Mouse (Mus musculus): ENCODE measurements around the gene Nfia.
A peak's percentile ranks its signal among the peaks of the same experiment; 100 is the strongest.

Nfia gene

DNA sequence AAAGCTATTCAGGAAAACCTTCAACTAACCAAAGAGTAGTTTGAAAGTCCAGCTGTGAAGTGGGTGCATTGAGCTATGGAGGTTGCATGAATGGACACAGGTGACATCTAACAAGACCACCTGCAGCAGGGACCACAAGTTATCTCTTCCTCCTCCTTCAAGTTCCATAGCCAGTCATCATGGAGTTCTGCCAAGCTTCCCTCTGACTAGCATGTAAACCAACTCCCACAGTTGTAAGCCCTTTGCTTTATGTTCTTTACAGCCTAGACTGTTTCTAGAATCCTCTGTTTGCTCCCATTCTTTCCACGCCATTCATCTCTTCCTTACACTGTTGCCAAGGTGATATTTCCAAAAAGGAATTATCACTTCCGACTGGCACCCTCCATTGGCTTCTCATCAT is 141.8 kb downstream of the Nfia start:
- no peak for DNase-seq

DNA sequence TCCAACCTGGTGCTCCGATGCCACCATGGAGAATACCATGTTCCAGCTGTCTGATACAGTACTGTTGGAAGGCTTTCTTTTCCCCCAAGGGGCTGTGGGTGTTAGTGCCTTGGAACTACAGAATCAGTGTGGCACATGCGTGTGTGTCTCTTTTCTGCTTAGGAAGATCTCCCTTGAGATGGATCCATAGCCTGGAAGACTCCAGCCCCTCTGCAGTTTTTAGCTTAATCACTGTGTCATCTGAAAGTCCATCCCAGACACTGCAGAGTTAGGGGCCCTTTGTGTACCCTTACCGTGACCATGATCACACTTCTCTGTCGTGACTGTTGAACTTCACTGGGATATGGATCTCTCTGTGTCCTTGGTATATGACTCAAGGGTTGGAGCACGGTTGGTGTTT is 142.2 kb downstream of the Nfia start:
- DNase-seq, result no peak

DNA sequence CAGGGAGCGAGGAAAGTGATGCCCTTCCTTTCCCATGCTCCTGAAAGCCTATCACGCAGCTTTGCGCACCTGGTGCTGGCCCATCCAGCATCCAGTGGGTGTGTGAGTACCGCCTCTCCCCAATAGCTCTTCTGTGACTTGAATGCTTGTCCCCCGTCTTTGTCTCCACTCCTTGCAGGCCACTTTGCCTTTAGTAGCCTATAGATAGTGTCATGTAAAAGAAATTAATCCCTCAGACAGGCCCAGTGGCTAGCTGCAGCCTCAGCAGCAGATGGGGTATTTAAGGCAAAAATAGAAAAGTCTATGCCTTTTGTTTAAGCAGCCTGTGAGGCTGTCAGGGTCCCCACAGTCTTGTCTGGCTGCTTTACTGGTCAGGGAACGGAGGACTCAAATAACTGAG is 145.0 kb downstream of the Nfia start:
- DNase-seq, result no peak

DNA sequence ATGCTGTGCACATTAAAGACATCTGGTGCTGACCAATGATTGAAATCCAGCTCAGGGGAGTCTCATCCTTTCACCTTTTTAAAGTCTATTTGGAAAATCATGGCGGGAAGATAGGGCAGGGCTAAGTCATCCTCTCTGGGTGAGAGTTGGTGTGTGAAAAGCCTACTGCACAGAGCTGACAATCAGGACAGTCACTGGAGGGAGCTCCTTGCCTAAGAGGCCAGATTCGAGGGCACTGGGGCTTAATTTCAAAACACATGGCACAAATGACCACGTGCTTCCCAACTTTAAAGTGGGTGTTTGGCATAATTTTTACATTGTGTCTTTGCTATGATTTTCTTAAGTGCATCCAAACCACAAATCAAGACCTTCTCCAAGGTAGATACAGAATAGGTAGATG is 146.1 kb downstream of the Nfia start:
- DNase-seq, result no peak

DNA sequence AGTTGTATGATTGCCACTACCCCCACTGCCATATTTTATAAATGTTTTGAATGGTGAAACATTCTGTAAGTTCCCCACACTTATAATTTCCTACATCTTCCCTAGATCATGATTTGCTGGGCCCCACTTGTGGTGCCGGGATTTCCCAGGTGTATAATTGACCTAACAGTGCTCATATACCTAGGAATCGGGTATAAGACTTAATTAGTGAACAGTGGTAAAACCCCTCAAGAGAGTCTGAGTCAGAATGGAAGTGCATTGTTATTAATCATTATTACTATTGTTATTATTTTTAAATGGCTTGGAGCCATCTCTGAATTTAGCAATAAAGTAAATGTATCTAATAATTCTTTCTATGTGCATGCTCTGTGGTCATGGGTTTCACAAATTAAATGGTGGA is 147.2 kb downstream of the Nfia start:
- no peak for DNase-seq

DNA sequence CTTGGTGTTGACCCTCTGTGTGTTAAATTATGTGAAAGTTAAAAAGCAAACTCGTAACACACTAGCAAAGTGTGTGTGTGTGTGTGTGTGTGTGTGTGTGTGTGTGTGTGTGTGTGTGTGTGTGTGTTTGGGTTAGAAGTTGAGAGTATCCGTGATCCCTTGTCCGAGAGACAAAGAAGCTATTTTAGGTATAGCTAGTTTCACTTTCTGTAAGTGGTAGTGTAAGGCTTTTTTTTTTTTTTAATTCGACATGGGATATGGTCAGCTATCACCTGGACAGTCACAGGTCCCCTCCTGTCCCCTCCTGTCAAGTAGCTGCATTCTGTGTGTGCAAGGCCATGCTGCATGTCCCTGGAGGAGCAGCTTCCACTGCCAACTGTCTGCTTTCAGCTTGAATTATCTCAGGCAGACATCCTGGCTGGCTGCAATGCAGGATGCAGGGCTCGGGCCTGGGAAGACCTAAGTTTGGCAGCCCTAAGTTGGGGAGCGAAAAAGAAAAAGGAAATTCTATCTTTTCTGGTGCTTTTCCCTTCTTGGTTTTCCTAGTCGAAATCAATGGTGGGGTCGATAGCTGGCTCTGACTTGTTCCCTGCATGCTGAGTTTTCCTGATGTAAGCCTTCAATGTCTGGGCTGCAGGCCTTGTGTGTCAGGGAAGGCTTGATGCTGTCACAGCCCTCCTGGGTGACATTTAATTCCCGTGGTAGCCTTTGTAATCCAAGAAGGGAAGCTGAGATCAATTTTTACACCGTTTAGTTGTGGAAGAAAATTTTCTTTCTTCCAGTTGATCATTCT is 147.9 kb downstream of the Nfia start:
- DNase-seq, result peak; percentile 29 to 43

DNA sequence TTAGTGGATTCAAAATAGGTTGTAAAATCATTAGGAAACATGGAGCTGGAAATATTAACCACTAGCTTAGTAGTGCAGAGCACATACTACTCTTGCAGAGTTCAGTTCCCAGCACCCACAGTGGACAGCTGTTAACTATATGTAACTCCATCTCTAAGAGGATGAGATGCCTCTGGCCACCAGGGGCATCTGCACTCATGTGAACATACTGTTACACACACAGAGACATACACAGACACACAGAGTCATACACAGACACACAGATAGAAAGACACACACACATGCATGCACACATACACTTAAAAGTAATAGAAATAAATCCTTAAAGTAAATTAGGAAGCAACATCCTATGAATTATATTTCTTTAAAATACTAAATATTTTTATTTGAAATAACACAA is 149.1 kb downstream of the Nfia start:
- DNase-seq, result no peak

DNA sequence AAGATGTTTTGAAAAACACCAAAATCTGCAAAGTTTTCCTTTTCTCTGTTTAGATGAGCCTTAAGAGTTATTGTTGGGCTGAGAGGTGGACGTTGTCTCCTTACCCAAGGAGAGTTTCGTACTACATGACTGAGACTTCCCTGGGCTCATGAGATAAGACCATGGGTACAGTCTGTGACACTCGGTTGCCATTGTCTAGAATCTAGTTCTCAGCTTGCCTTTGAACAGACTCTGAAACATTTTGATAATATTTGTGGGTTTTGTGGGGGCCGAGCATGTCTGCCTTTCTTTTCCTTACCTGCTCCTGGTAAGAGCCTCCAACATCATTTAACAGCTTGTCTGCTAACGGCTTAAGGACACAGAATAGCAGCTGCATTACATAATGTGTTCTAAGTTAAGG is 150.7 kb downstream of the Nfia start:
- DNase-seq, result no peak

DNA sequence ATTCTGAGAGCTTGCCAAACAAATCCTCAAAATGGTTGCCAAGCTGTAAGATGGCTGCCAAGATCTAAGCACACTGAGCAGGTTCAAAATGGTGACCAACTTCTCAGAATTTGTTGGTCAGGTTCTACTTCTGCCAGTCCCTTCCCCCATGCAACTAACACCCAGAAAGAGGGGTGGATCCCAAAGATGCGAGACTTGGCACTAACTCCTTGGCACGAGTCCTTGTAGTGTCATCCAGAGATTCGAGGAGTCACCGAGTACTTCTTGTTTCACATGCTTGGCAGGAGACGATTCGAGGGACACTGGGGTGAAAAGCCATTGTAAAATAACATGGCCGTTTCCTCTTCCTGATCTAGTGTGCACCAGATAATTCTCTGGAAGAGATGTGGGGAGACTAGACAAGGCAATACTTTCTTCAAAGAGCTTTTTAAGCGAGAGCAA is 151.4 kb downstream of the Nfia start:
- peak; percentile 55 to 73 for DNase-seq

DNA sequence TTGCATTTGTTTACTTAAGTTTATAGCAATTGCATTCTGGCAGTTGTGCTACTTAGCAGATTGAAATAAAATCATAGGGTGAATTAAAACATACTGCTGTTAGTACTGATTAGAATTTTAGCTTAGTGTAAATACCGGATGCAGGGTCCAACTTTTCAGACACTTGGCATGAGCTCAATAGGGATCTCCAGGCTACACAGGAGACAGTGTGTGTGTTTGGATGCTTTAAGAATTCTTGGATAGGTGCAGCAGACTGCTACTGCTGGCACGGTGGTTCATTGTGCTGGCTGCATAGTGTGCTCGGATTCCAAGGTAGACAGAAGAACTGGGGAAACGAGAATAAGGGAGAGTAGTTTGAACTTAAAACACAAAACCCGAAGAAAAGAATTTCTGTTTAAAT is 151.9 kb downstream of the Nfia start:
- peak in 1 of 2 experiments; percentile 24 for DNase-seq

DNA sequence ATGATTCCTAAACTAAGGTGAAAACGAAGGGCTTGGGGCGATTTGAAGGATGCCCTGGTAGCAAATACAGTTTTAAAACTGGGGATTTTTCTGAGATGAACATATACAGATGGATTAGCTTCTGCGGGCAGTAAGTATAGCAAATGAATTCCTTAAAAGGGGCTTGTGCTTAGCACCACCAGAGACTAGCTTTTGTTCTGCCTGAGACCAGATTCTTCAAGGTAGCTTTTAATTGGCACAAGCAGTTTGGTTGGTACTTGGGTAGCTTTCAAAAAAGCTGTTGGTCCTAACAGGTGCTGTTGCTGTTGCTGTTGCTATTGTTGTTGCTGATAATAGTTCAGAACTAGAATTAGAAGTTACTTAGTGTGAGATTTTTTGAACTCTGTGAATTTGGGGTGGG is 152.3 kb downstream of the Nfia start:
- no peak for DNase-seq

DNA sequence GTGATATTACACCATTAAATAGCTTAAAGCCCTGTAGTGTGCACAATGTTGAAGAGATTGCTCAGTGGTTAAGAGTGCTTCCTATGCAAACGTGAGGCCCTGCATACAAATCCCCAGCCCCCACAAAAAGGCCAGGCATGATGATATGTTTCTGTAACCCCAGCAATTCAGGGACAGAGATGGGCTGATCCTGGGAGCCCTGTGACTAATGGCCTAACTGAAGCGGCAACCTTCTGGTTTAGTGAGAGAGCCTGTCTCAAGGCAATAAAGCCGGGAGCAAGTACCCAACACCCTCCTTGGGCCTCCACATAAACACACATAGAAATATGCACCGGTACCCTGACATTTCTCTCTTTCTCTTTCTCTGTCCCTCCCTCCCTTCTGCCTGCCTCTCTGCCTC is 153.1 kb downstream of the Nfia start:
- no peak for DNase-seq

DNA sequence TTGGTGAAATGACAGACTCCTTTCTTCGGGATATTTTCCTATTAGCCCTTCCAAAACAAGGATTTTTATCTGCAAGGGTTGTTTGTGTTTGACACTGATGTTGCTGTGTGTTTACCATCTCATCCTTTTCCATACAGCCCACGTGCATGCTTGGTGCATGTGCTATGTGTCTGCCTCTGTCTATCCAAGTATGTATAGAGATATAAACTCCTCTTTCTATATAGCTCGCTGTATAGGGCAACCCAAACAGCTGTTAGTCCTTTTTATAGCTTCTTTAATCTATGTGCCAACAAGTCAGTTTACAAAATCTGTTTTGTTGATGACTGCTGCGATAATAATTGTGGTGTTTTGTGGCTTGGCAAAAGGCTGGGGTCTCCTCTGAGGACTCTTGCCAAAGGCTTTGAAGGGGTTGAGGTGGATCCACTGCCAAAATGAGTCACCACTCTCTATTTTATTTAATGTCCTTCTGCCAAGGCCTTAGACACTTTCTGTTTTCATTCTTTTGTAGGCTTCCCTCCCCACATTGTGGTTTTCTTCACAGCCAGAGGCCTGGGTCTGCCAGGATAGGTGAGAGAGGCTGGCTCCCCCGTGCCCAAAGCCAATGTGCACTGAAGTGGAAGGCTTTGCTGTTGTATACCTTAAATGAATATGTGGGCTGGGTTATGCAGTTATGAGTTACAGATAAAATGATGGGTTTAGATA is 154.2 kb downstream of the Nfia start:
- DNase-seq, result peak in 1 of 2 experiments; percentile 32

DNA sequence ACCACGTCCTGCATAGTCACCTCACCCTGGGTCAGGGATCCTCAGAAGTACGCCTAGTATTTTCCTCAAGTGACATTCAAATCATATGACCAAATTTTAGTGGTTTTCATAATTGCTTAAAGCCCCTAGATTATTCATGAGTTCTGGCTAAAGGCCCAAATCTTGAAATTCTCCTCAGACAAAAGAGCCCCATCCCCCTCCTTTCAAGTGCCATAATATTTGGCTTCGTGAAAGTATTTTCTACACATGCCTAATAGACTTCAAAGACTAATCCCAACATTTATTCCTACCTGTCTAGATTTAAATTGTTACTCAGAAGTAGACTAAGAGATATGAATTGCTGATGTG is 154.7 kb downstream of the Nfia start:
- DNase-seq, result no peak

DNA sequence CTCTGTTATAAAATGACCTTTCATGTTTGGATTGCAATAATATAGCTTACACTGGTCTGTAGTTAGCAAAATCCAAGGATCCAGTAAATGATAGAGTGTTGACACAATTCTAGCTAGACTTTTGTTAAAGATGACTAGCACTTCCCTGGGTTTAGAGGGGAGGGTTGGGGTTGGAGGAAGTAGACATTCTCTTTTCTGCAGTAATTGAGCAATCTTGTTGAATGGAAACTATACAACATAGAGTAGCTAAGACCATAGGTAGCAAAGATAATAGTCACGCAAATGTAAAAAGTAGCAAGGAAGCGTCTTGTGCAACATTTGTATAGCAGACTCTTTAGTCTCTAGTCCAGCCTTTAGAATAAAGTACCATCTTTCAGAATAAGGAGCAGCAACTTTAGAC is 163.8 kb downstream of the Nfia start:
- no peak for DNase-seq

DNA sequence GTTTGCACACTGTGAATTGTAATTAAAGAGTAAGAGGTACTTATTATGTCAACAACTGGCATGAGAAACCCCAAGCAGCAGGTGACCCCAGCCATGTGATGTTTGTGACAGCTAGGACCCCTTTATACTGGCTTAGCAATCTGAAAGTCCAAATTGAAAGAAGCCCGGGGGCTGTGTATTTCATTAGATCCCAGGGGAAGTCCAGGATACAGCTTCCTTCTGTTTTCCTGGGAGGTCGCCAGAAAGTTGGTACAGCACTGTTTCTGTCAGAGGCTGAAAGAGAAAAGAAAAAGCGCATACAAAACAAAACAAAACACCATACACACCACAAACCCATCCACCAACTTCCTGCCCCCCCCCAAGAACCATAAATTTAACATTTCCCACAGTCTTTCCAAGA is 164.4 kb downstream of the Nfia start:
- DNase-seq, result no peak

DNA sequence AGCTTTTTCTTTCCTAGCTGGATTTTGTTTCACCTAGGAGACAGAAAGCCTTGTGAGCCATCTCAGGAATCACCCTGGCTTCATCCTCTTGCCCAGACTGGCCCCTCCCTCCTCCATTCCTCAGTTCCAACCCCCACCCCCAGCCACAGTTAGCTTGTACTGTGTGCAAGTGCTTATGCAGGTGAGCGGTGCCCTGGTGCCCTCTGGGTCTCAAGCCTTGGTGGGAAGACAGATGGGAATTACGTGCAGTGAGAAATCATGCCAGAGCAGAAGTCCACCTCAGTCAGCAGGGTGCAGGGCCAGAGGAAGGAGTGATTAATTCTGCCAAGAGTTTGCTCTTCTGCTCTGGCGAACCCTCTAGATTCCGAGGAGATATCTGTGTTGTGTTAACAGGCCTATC is 167.0 kb downstream of the Nfia start:
- DNase-seq, result no peak

DNA sequence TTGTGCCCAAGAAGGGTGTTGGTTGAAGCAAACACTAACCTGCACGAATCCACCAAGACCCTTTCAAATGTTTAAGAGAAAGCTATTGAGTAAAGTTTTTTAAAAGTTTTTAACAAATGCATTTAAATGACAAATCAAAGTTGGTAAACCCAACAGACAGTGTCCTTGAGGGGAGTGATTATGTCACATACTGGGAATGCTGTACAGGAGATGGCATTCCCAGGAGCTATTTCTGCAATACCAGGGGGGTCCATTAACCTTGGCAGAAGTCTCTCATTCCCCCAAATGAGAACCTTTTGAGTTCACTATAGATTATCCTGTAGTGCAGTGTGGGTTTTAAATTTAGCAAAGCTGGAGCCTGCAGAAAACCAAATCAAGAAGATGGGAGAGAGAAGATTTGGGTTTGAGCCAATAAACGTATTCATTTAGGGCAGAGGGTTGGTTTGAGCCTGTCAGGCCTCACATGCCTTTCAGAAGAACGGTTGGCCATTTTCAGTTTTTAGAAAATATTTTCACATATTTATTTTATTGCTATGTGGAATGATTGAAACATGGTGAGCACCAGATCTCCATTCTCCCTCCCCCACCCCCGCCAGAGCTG is 167.5 kb downstream of the Nfia start:
- DNase-seq, result no peak

DNA sequence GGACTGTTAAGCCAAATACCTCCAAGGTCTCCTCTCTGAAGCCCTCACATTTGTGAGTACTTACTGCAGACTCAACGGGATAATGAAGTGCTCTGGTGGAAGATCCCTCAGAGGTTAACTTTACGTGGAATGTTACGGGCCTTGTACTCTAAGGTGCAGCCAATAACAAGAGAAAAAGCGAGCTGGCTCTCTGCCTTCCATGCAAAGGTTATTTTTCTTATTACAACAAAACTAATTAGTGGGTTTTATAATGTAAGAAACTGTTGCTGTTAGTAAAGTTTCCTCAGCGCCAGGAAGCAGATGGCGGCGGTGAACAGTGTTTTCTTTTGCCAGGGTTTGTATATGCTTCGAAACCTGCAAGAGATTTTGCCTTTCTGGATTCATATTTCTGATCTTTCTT is 169.1 kb downstream of the Nfia start:
- no peak for DNase-seq

DNA sequence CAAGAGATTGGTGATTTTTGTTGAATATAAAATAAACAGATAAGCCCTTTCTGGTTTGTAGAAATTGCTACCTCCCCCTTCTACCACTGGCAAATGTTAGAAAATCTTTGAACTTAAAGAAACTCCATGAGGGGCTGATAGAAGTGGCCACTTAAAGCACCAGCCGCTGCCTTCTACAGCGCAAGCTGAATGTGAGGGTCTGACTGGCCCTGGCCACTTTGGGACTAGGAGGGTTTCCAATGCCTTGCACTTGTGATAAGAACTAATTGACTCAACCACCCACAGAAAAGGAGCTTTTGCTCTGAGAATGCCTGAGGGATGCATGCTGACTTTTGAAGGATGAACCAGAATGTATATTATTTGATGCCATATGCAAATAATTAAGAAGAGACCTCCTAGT is 171.8 kb downstream of the Nfia start:
- DNase-seq, result no peak

DNA sequence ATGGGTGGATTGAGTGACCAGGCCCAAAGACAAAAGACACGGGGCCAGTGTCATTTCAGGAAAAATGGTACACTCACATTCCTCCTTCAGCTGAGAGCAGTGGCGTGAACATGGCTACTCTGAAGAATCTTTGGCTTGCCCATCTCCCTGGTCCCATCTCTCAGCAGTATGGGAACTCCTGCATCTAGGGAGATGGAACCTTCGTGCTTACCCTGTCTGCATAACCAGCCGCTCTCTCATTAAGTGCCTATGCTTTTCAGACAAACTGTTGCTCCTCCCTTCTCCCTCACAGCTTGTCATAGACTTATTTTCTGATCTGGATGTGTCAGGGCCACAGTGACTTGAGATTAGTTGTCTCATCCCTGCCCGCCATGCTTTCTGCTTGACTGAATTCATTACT is 174.9 kb downstream of the Nfia start:
- no peak for DNase-seq

DNA sequence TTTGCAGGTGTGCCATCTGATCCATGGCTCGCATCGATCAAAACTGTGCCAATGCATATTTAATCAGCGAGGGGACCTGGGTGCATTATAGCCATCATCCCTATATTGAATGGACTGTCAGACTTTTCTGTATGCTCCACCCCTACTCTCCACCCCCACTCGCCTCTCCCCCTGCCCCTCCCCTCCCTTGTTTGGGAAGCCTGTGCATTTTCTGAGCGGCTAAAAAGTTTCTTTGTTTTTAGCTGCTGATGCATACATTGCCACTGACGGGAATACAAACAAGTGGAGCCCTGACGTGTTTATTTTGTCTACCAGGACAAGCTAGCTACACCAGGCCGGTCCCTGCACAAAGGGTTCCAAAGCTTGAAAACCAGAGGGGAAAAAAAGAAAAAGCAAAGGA is 175.7 kb downstream of the Nfia start:
- no peak for DNase-seq

DNA sequence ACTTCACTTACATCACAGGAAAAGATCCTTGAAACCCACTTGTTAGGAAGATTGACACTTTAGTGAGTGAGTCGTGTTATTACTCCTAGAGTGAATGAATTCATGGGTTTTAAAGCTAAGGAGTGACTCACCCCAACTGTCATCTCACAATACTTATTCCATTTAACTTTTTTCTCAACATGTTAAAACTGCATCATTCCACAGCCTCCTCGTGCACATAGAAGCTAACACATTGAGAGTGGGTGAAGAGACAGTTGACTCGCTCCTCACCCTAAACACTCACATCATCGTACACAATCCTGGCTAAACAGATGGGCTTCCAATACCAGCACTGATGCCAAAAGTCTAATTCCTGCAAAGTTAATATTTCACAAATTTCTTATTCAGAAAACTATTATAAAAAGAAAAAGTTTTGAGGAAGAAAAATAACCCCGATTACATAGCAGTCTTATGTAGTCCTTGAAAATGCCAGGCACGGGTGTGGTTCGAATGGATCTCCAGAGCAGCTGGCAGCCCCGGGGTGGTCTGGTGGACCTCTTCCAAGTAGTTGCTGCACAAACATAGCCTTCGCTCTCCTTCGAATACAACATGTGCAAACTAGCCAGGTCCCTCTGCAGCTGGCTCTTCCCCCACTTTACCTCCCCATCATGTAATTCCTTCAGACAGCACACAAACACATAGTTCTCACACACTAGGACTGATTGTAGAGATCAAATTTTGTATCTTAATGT is 178.0 kb downstream of the Nfia start:
- DNase-seq, result no peak

DNA sequence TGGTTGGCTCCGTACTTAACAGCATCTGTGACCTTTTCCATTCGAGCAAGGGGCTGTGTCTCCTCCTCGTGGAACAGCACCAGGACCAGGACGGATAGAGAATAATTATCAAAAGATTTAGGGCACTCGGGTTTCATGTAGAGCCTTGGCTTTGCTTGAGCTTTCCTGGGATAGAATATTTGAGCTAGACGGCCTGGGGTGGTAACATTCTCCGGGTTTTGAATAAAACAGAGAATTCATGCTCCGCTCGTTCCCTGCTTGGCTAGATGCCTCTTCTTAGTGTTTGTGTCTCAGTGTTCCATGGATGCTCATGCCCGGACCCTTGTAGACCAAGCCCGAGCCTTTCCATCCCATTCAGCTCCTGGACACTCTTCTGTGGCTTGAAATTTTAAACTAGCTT is 181.4 kb downstream of the Nfia start:
- no peak for DNase-seq
